Mouse (Mus musculus) G1E (cell line): ENCODE data around the gene Timm9. TPM values are rescaled to one million over a fixed set of nuclear protein-coding genes. Genes with fewer than 3 reads are reported as not detected.
"Not testable (repeated sequence)": the region's sequence is repeated elsewhere in the genome, so short reads cannot be mapped to it uniquely, and the experiment has no call there.

ENCODE experiments used
- ATAC-seq: 2 replicates; pipeline ENCODE4 v1.8.0; 2016; ENCODE audit warnings: mild to moderate bottlenecking; ENCODE audit not compliant: insufficient number of reproducible peaks, poor library complexity, low FRiP score, severe bottlenecking; ENCODE audit errors: extremely low read depth
- DNase-seq: peaks from one replicate; pipeline ENCODE4 v3.0.0; 2012; ENCODE audit warnings: low spot score
- H3K27me3 ChIP-seq: 2 replicates; pipeline ENCODE4 v1.6.1; 2012; ENCODE audit warnings: mild to moderate bottlenecking, low read length, inconsistent platforms; ENCODE audit not compliant: insufficient read depth
- H3K36me3 ChIP-seq: replicated peaks from 2 replicates; pipeline ENCODE3; 2012; ENCODE audit warnings: mild to moderate bottlenecking, inconsistent platforms
- H3K4me1 ChIP-seq: 2 replicates; pipeline ENCODE4 v1.6.1; 2012; ENCODE audit warnings: low read depth, low read length, inconsistent platforms, mixed read lengths; ENCODE audit not compliant: insufficient read depth
- H3K4me3 ChIP-seq: 2 replicates; pipeline ENCODE4 v1.5.1; 2012; ENCODE audit warnings: low read depth, mild to moderate bottlenecking, inconsistent platforms, low read length, moderate library complexity, mixed read lengths
- H3K9me3 ChIP-seq: replicated peaks from 2 replicates; pipeline ENCODE4 v1.6.1; 2012; ENCODE audit warnings: inconsistent platforms
- CTCF ChIP-seq: IDR thresholded peaks from 2 replicates; pipeline ENCODE4 v1.5.1; 2012; ENCODE audit warnings: low read depth, low read length, inconsistent platforms, mixed read lengths
- GATA1 ChIP-seq: IDR thresholded peaks from 2 replicates; pipeline ENCODE4 v1.6.1; 2012; ENCODE audit warnings: borderline replicate concordance, low read length, inconsistent platforms, mixed read lengths
- GATA2 ChIP-seq: IDR thresholded peaks from 2 replicates; pipeline ENCODE4 v1.6.1; 2012; ENCODE audit warnings: low read depth, low read length, inconsistent platforms, borderline replicate concordance
- POLR2AphosphoS5 ChIP-seq: IDR thresholded peaks from 2 replicates; pipeline ENCODE4 v1.6.1; 2012; ENCODE audit warnings: low read depth, low read length, inconsistent platforms; ENCODE audit not compliant: insufficient replicate concordance
- TAL1 ChIP-seq: conservative IDR thresholded peaks from 2 replicates; pipeline ENCODE4 v1.6.1; 2012; ENCODE audit warnings: low read depth, low read length, inconsistent platforms, mixed read lengths
- polyA plus RNA-seq: library from polyadenylated mRNA; stranded (reverse); fragments of >175 nt; gene quantifications from 2 replicates; pipeline ENCODE4 v1.2.3, GENCODE M21; 2012
- total RNA-seq, 2 experiments: library from RNA; stranded (forward) in 1 of 2; stranded (reverse) in 1 of 2; fragments of 200-1000 nt in 1 of 2; fragments of >200 nt in 1 of 2; fragmentation: Nextera tagmentation in 1 of 2; gene quantifications; 2 replicates each; pipeline ENCODE4 v1.2.3; 2014 to 2017

The Timm9 gene
- total and polyA plus RNA-seq, 3 experiments: 41.9 to 123 (median 106) TPM

- H3K4me3 ChIP-seq: peak overlapping the region; percentile 10; the same call in 1 of the 2 replicates
- DNase-seq: peak; percentile 81
- peaks cover 29% of the 10 kb centered on the region for H3K4me1 ChIP-seq
- H3K27me3 ChIP-seq: peaks cover 8% of the 10 kb centered on the region; the same call in 1 of the 2 replicates
- TF ChIP-seq CTCF (no peak), TAL1 (no peak), GATA2 (no peak)
- ATAC-seq: peak; percentile 98
- H3K9me3 ChIP-seq: no peaks in the 10 kb centered on the region
- H3K36me3 ChIP-seq: no peaks in the 10 kb centered on the region
Measured at GRCm38 (mm10) chr12:71113675-71114288, 22.7 kb downstream of the Timm9 start.

- H3K4me1 ChIP-seq: peaks cover 29% of the 10 kb centered on the region
- peak overlapping the region; percentile 3; the same call in 1 of the 2 replicates for H3K4me3 ChIP-seq
- H3K36me3 ChIP-seq: no peaks in the 10 kb centered on the region
- H3K27me3 ChIP-seq: peaks cover 8% of the 10 kb centered on the region; the same call in 1 of the 2 replicates
- no peak for TF ChIP-seq GATA1
- no peak for TF ChIP-seq TAL1
- no peak for TF ChIP-seq POLR2AphosphoS5
- TF ChIP-seq CTCF: no peak
- TF ChIP-seq GATA2: no peak
- ATAC-seq: no peak; the same call in 1 of the 2 replicates
- no peaks in the 10 kb centered on the region for H3K9me3 ChIP-seq
- DNase-seq: peak; percentile 25
Measured at GRCm38 (mm10) chr12:71113074-71113473, 23.4 kb downstream of the Timm9 start.

DNA sequence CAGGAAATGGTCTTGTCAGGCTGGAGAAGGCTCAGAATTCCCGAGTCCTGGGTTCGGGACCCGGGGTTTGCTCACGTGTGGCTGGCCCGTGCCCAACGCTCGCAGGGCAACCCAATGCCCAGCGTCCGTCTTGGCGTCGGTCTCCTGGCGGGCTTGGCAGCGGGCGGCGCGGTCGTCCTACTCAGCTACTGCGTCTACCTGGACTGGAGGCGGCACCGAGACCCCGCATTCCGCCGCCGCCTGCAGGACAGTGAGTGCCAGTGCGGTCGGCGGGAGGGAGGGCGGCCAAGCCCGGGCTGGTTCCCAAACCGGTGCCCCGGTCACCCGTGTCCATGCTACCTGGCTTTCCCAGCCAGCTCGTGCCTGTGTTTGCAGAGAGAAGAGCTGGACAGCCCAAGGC, 25.2 kb downstream of the Timm9 start, which contains the start of gene Tomm20l:
Gene Tomm20l (plus strand): TSS at position 98 of the 400 bp plus-strand sequence.
- Histone ChIP-seq H3K27me3 (peaks cover 8% of the 10 kb centered on the region; the same call in 1 of the 2 replicates), H3K9me3 (no peaks in the 10 kb centered on the region), H3K4me3 (no peak within 1 kb of the TSS), H3K36me3 (no peaks in the 10 kb centered on the region), H3K4me1 (peaks cover 32% of the 10 kb centered on the region)
- DNase-seq (no peak), ATAC-seq (no peak)
- TF ChIP-seq GATA2: no peak
- TF ChIP-seq POLR2AphosphoS5: no peak
- no peak for TF ChIP-seq TAL1
- TF ChIP-seq CTCF: no peak

GRCm38 (mm10) chr12:71107216-71107771, 29.2 kb downstream of the Timm9 start:
- H3K27me3 ChIP-seq: peaks cover 8% of the 10 kb centered on the region; the same call in 1 of the 2 replicates
- DNase-seq (no peak), ATAC-seq (no peak)
- H3K9me3 ChIP-seq: no peaks in the 10 kb centered on the region
- H3K36me3 ChIP-seq: peaks cover 3% of the 10 kb centered on the region
- no peak overlapping the region for H3K4me3 ChIP-seq
- no peak for TF ChIP-seq POLR2AphosphoS5
- TF ChIP-seq CTCF: no peak
- TF ChIP-seq TAL1: no peak
- no peak for TF ChIP-seq GATA1
- no peak for TF ChIP-seq GATA2
- H3K4me1 ChIP-seq: peaks cover 15% of the 10 kb centered on the region

- not testable (repeated sequence) for ATAC-seq, DNase-seq
Measured at GRCm38 (mm10) chr12:71104275-71104674, 32.2 kb downstream of the Timm9 start.

DNA sequence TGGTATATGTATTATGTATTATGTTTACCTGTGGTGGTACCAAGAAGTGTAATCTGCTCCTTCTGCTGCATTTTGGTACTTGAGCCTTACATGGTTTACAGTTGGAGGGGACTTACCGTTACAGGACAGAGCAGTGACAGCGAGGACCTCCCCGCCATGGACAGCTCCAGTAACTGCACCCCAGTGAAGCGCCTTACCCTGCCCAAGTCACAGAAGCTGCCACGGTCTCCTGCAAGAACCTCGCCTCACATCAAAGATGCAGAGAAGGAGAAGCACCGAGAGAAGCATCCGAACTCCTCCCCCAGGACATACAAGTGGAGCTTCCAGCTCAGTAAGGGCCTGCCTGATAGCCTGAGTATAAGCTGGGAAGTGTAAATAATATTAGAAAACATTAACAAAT, 50.2 kb downstream of the Timm9 start:
- Histone ChIP-seq H3K36me3 (peaks cover 38% of the 10 kb centered on the region), H3K4me1 (no peaks in the 10 kb centered on the region), H3K9me3 (no peaks in the 10 kb centered on the region), H3K4me3 (no peak overlapping the region), H3K27me3 (no peaks in the 10 kb centered on the region)
- TF ChIP-seq POLR2AphosphoS5 (no peak), GATA2 (no peak), CTCF (no peak), GATA1 (no peak), TAL1 (no peak)
- no peak for ATAC-seq
- no peak for DNase-seq

More at GRCm38 (mm10) chr12:71104275-71104674, 32.2 kb downstream of the Timm9 start:
- not testable (repeated sequence) for H3K9me3 ChIP-seq, H3K4me1 ChIP-seq, H3K27me3 ChIP-seq, H3K4me3 ChIP-seq
- peaks cover 10% of the 10 kb centered on the region for H3K36me3 ChIP-seq

Other genes starting within 250 kb of the Timm9 start
- 113 and 139 TPM in 2 replicates for gene Actr10, start 198.8 kb downstream of the Timm9 start, total RNA-seq (2014; fragmentation: Nextera tagmentation)
- gene Actr10, start 198.8 kb downstream of the Timm9 start, total RNA-seq (2017): 126 and 142 TPM in 2 replicates
- gene Actr10, start 198.8 kb downstream of the Timm9 start, polyA plus RNA-seq: 3.5 and 5.3 TPM in 2 replicates
- gene Psma3, start 162.1 kb downstream of the Timm9 start, total RNA-seq (2014; fragmentation: Nextera tagmentation): 183 and 246 TPM in 2 replicates
- gene Psma3, start 162.1 kb downstream of the Timm9 start, total RNA-seq (2017): 341 and 392 TPM in 2 replicates
- gene Psma3, start 162.1 kb downstream of the Timm9 start, polyA plus RNA-seq: 16.7 and 25.5 TPM in 2 replicates
- 55.4 and 57.4 TPM in 2 replicates for gene Arid4a, start 120.7 kb downstream of the Timm9 start, total RNA-seq (2014; fragmentation: Nextera tagmentation)
- gene Arid4a, start 120.7 kb downstream of the Timm9 start, total RNA-seq (2017): 44.5 and 57.5 TPM in 2 replicates
- gene Arid4a, start 120.7 kb downstream of the Timm9 start, polyA plus RNA-seq: 11.7 and 12.4 TPM in 2 replicates
- not detected in 2 replicates for gene Tomm20l, start 25.3 kb downstream of the Timm9 start, total RNA-seq (2014; fragmentation: Nextera tagmentation)
- not detected in 2 replicates for gene Tomm20l, start 25.3 kb downstream of the Timm9 start, total RNA-seq (2017)
- not detected in 2 replicates for gene Tomm20l, start 25.3 kb downstream of the Timm9 start, polyA plus RNA-seq
- gene 2700049A03Rik, start 164 bp upstream of the Timm9 start, total RNA-seq (2014; fragmentation: Nextera tagmentation): 43.6 and 52.9 TPM in 2 replicates
- gene 2700049A03Rik, start 164 bp upstream of the Timm9 start, total RNA-seq (2017): 23.8 and 26.7 TPM in 2 replicates
- gene 2700049A03Rik, start 164 bp upstream of the Timm9 start, polyA plus RNA-seq: 0.86 and 1.4 TPM in 2 replicates
- gene Dact1, start 173.2 kb upstream of the Timm9 start, total RNA-seq (2014; fragmentation: Nextera tagmentation): not detected in 2 replicates
- 0.23 and 0.27 TPM in 2 replicates for gene Dact1, start 173.2 kb upstream of the Timm9 start, total RNA-seq (2017)
- 0.05 and 0.06 TPM in 2 replicates for gene Dact1, start 173.2 kb upstream of the Timm9 start, polyA plus RNA-seq